ENCODE assay signal across 31 mouse cellular contexts in genomic region chr2:160651165-160651564, GRCm38 (mm10). TPM values are rescaled to one million over a fixed set of nuclear protein-coding genes. Genes with fewer than 3 reads are reported as not detected.
DNase-seq lines count a peak whose midpoint lies in the region; ATAC-seq and TF ChIP-seq lines count a peak whose summit lies in the region.
"Had no signal": no experiment of that assay in that cellular context is flagged by ENCODE, and none has a peak within 500 bp of the region (broad histone marks: within the 10 kb centered on the region; RNA-seq: fewer than 3 reads in every experiment).

No protein-coding gene starts in this region.

- peaks cover 29% of the 10 kb centered on the region for H3K4me1 ChIP-seq in midbrain, embryonic 16.5 days (ENCODE audit: control insufficient read depth, insufficient read depth, low read length)
- peaks cover 24% of the 10 kb centered on the region for H3K4me1 ChIP-seq in midbrain, embryonic 14.5 days (ENCODE audit: control insufficient read depth, insufficient read depth, low read length)
- H3K4me1 ChIP-seq in liver, embryonic 15.5 days (replicated peaks): peaks cover 58% of the 10 kb centered on the region
- H3K4me1 ChIP-seq in intestine, postnatal 0 days (replicated peaks; ENCODE audit: control insufficient read depth, insufficient read depth, low read length): peaks cover 3% of the 10 kb centered on the region; the same call in 1 of the 2 replicates

- no peak for DNase-seq in midbrain, embryonic 14.5 days
- DNase-seq in liver: peak; percentile 59
- DNase-seq in naive thymus-derived CD4-positive, alpha-beta T cell, adult 2 months (ENCODE audit: low read depth): peak; percentile 1
- no peak for DNase-seq in urinary bladder, adult 2 months (ENCODE audit: low spot score)
- DNase-seq in frontal cortex, postnatal 14 days (ENCODE audit: low spot score in 2 of 2): no peak
- DNase-seq: adrenal gland, postnatal 10 days; B cell, adult 2 months; cerebellum, adult 11-12 months; cerebellum, adult 9-11 months; embryo, embryonic 11 days; gastrocnemius, postnatal 10 days; heart, postnatal 14 days; kidney, adult 18-20 months; kidney, postnatal 36 days; lung, embryonic 14.5 days; lung, postnatal 14 days; thymus, adult 2 months; thymus, postnatal 4 days had no signal

- H3K9me3 ChIP-seq in midbrain, embryonic 16.5 days (replicated peaks; ENCODE audit: control insufficient read depth, low read length, poor library complexity, severe bottlenecking): no peaks in the 10 kb centered on the region
- H3K9me3 ChIP-seq in midbrain, embryonic 14.5 days (ENCODE audit: control insufficient read depth, low read length): no peaks in the 10 kb centered on the region
- H3K9me3 ChIP-seq in liver, embryonic 15.5 days (replicated peaks): no peaks in the 10 kb centered on the region
- H3K9me3 ChIP-seq in intestine, postnatal 0 days (ENCODE audit: control insufficient read depth): no peaks in the 10 kb centered on the region
- H3K9me3 ChIP-seq: embryonic facial prominence, embryonic 13.5 days; G1E; heart, embryonic 12.5 days; hindbrain, embryonic 10.5 days; hindbrain, embryonic 15.5 days; midbrain, embryonic 10.5 days had no signal

- no peaks in the 10 kb centered on the region for H3K36me3 ChIP-seq in midbrain, embryonic 16.5 days (ENCODE audit: control insufficient read depth, insufficient read depth, low read length)
- peaks cover 17% of the 10 kb centered on the region for H3K36me3 ChIP-seq in midbrain, embryonic 14.5 days (ENCODE audit: control insufficient read depth, insufficient read depth, low read length)
- H3K36me3 ChIP-seq in liver, embryonic 15.5 days (replicated peaks): peaks cover 43% of the 10 kb centered on the region
- peaks cover 13% of the 10 kb centered on the region for H3K36me3 ChIP-seq in intestine, postnatal 0 days (ENCODE audit: control insufficient read depth, insufficient read depth)

- ATAC-seq in midbrain, embryonic 16.5 days: no peak
- ATAC-seq in midbrain, embryonic 14.5 days (ENCODE audit: low FRiP score, low TSS enrichment): no peak
- peak; percentile 59 for ATAC-seq in liver, embryonic 15.5 days (ENCODE audit: insufficient read depth)
- no peak for ATAC-seq in intestine, postnatal 0 days
- ATAC-seq: forebrain, embryonic 16.5 days; inflammation-experienced regulatory T-cells, adult 6 months had no signal

- H3K9ac ChIP-seq in midbrain, embryonic 16.5 days (ENCODE audit: low read depth, low read length): no peak overlapping the region
- no peak overlapping the region for H3K9ac ChIP-seq in midbrain, embryonic 14.5 days (replicated peaks; ENCODE audit: low read length)
- no peak overlapping the region for H3K9ac ChIP-seq in liver, embryonic 15.5 days
- H3K9ac ChIP-seq in intestine, postnatal 0 days (ENCODE audit: low read depth, low read length): no peak overlapping the region
- H3K9ac ChIP-seq: embryonic facial prominence, embryonic 13.5 days; heart, embryonic 12.5 days; hindbrain, embryonic 15.5 days; lung, embryonic 14.5 days had no signal

- WGBS in midbrain, embryonic 16.5 days: 79% methylated on average over 2 of the region's 2 CpGs
- 81% methylated on average over 2 of the region's 2 CpGs for WGBS in midbrain, embryonic 14.5 days
- 35% methylated on average over 2 of the region's 2 CpGs for WGBS in liver, embryonic 15.5 days (ENCODE audit: insufficient replicate concordance)
- WGBS in intestine, postnatal 0 days: 57% methylated on average over 2 of the region's 2 CpGs

- TF ChIP-seq CTCF in intestine, postnatal 0 days (IDR thresholded peaks at IDR 0.05; ENCODE audit: low read depth): no peak

- H3K27me3 ChIP-seq in midbrain, embryonic 16.5 days (ENCODE audit: control insufficient read depth, insufficient read depth, low read depth, low read length): no peaks in the 10 kb centered on the region
- H3K27me3 ChIP-seq in midbrain, embryonic 14.5 days (ENCODE audit: control insufficient read depth, insufficient read depth, low read length): no peaks in the 10 kb centered on the region
- no peaks in the 10 kb centered on the region for H3K27me3 ChIP-seq in liver, embryonic 15.5 days
- H3K27me3 ChIP-seq in intestine, postnatal 0 days (replicated peaks; ENCODE audit: control insufficient read depth, insufficient read depth, low read length): no peaks in the 10 kb centered on the region
- H3K27me3 ChIP-seq: embryonic facial prominence, embryonic 13.5 days; heart, embryonic 12.5 days; hindbrain, embryonic 15.5 days had no signal

- no peak overlapping the region for H3K27ac ChIP-seq in midbrain, embryonic 16.5 days (ENCODE audit: low read length)
- no peak overlapping the region for H3K27ac ChIP-seq in midbrain, embryonic 14.5 days (replicated peaks; ENCODE audit: low read depth, low read length)
- H3K27ac ChIP-seq in liver, embryonic 15.5 days (replicated peaks): peak overlapping the region; percentile 56
- no peak overlapping the region for H3K27ac ChIP-seq in intestine, postnatal 0 days (ENCODE audit: low read depth, low read length)
- H3K27ac ChIP-seq: embryonic facial prominence, embryonic 13.5 days; hindbrain, embryonic 10.5 days; hindbrain, embryonic 15.5 days; layer of hippocampus, adult 2 months; left cerebral cortex, adult 2 months; midbrain, embryonic 10.5 days had no signal

- no peak overlapping the region for H3K4me3 ChIP-seq in midbrain, embryonic 16.5 days (ENCODE audit: low read depth, low read length)
- H3K4me3 ChIP-seq in midbrain, embryonic 14.5 days (replicated peaks; ENCODE audit: low read depth, low read length): no peak overlapping the region
- H3K4me3 ChIP-seq in liver, embryonic 15.5 days (replicated peaks): peak overlapping the region; percentile 18
- H3K4me3 ChIP-seq in intestine, postnatal 0 days (ENCODE audit: low read depth, low read length): no peak overlapping the region
- H3K4me3 ChIP-seq: embryonic facial prominence, embryonic 13.5 days; heart, embryonic 12.5 days; hindbrain, embryonic 10.5 days; hindbrain, embryonic 15.5 days; layer of hippocampus, adult 2 months; left cerebral cortex, adult 2 months; midbrain, embryonic 10.5 days had no signal

- peak overlapping the region; percentile 17; the same call in 1 of the 2 replicates for H3K4me2 ChIP-seq in midbrain, embryonic 16.5 days (ENCODE audit: low read length)
- no peak overlapping the region for H3K4me2 ChIP-seq in midbrain, embryonic 14.5 days (ENCODE audit: low read length)
- peak overlapping the region; percentile 47 for H3K4me2 ChIP-seq in liver, embryonic 15.5 days
- H3K4me2 ChIP-seq in intestine, postnatal 0 days (replicated peaks; ENCODE audit: low read depth): no peak overlapping the region
- H3K4me2 ChIP-seq: embryonic facial prominence, embryonic 13.5 days; heart, embryonic 12.5 days; hindbrain, embryonic 15.5 days; lung, embryonic 14.5 days had no signal

RNA-seq across cellular contexts. Expression of gene Top1, which starts 5.5 kb away (rescaled TPM):
- 68.7 and 76.8 TPM in 2 replicates for polyA plus RNA-seq in midbrain, embryonic 16.5 days (2015; fragmentation: Nextera tagmentation; extraction: Ambion mirVana)
- 83.2 and 83.5 TPM in 2 replicates for polyA plus RNA-seq in midbrain, embryonic 14.5 days (2014; fragmentation: Nextera tagmentation; extraction: Ambion mirVana)
- 55.3 and 56.7 TPM in 2 replicates for polyA plus RNA-seq in liver, embryonic 15.5 days (2015; fragmentation: Nextera tagmentation; extraction: Ambion mirVana)
- polyA plus RNA-seq in intestine, postnatal 0 days (2015; fragmentation: Nextera tagmentation; extraction: Ambion mirVana): 32.7 and 39.2 TPM in 2 replicates
- 23.6 and 30.7 TPM in 2 replicates for polyA plus RNA-seq in urinary bladder, adult 2 months (2012; rRNA removed)

Comparison
In these comparisons a context has a peak if more than half of its experiments do, and no peak if none do; other contexts are left out.
1. H3K4me2 ChIP-seq: peak in midbrain, embryonic 16.5 days (single experiment) and liver, embryonic 15.5 days (single experiment); none in midbrain, embryonic 14.5 days (single experiment) and intestine, postnatal 0 days (single experiment).
2. DNase-seq: peak in liver (single experiment) and naive thymus-derived CD4-positive, alpha-beta T cell, adult 2 months (single experiment); none in midbrain, embryonic 14.5 days (single experiment), urinary bladder, adult 2 months (single experiment) and frontal cortex, postnatal 14 days (0 of 2).